In the genomic region with DNA sequence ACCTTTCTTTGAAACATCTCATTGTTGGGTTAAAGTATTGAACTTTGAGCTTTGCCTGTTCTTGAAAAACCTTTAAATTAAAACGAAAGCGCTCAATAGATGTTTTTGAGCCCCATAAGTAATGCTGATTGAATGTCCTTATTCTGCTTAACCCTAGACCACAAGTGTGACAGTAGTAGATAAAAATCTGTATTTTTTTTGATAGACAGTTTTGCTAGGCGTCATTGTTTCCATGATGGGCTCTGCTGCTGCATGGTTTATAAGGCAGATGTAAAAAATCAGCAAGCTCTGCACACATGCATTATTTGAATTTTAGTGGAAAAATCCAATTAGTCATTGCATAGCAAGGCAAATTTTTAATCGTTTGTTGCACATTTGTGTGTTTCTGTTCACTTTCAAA, we compare ENCODE assay signal across 8 mouse cellular contexts. TPM values are rescaled to one million over a fixed set of nuclear protein-coding genes. Genes with fewer than 3 reads are reported as not detected.
DNase-seq lines count a peak whose midpoint lies in the region; ATAC-seq and TF ChIP-seq lines count a peak whose summit lies in the region.

No protein-coding gene starts in this region.

- no peak overlapping the region for H3K27ac ChIP-seq in heart, embryonic 15.5 days
- no peak overlapping the region for H3K27ac ChIP-seq in midbrain, postnatal 0 days (ENCODE audit: low read depth, low read length)

- 56% methylated on average over 4 of the region's 4 CpGs for WGBS in heart, embryonic 15.5 days
- 33% methylated on average over 4 of the region's 4 CpGs for WGBS in midbrain, postnatal 0 days

- H3K9me3 ChIP-seq in heart, embryonic 15.5 days (replicated peaks), result no peaks in the 10 kb centered on the region
- H3K9me3 ChIP-seq in midbrain, postnatal 0 days (ENCODE audit: low read length), result no peaks in the 10 kb centered on the region

- no peaks in the 10 kb centered on the region for H3K27me3 ChIP-seq in heart, embryonic 15.5 days
- no peaks in the 10 kb centered on the region for H3K27me3 ChIP-seq in midbrain, postnatal 0 days (ENCODE audit: insufficient read depth, low read length)

- no peaks in the 10 kb centered on the region for H3K36me3 ChIP-seq in heart, embryonic 15.5 days
- H3K36me3 ChIP-seq in midbrain, postnatal 0 days (ENCODE audit: insufficient read depth, low read length), result no peaks in the 10 kb centered on the region

- TF ChIP-seq CTCF in midbrain, postnatal 0 days (IDR thresholded peaks at IDR 0.05), result no peak

- H3K9ac ChIP-seq in heart, embryonic 15.5 days, result no peak overlapping the region
- 0 out of 2 replicates have a peak overlapping the region, but pooled peaks have one; percentile 77 for H3K9ac ChIP-seq in midbrain, postnatal 0 days (replicated peaks; ENCODE audit: low read length, poor library complexity, severe bottlenecking)

- no peaks in the 10 kb centered on the region for H3K4me1 ChIP-seq in heart, embryonic 15.5 days (replicated peaks)
- no peaks in the 10 kb centered on the region for H3K4me1 ChIP-seq in midbrain, postnatal 0 days (ENCODE audit: insufficient read depth, low read length)

- peak overlapping the region; percentile 76 for H3K4me3 ChIP-seq in heart, embryonic 15.5 days
- peak overlapping the region; percentile 59 for H3K4me3 ChIP-seq in midbrain, postnatal 0 days (ENCODE audit: low read depth, low read length)

- peak overlapping the region; percentile 68 for H3K4me2 ChIP-seq in heart, embryonic 15.5 days
- H3K4me2 ChIP-seq in midbrain, postnatal 0 days (ENCODE audit: low read depth, low read length, poor library complexity, severe bottlenecking), result peak overlapping the region; percentile 43

- intact Hi-C loops in heart, postnatal 14 days (cut with DNase I), result no loop called here

- ATAC-seq in heart, embryonic 15.5 days (replicated peaks; ENCODE audit: insufficient number of reproducible peaks, insufficient read depth, low FRiP score, low read depth), result no peak
- 0 out of 2 replicates have a peak, but pooled peaks have one; percentile 19 for ATAC-seq in common myeloid progenitor, adult 5-6 weeks (replicated peaks; ENCODE audit: low read depth, poor library complexity, severe bottlenecking)
- peak; percentile 62 for ATAC-seq in inflammation-experienced regulatory T-cells, adult 6 months
- no peak for ATAC-seq in midbrain, postnatal 0 days (ENCODE audit: low FRiP score)
- ATAC-seq in frontal cortex, adult (ENCODE audit: low TSS enrichment), result no peak

- no peak for DNase-seq in heart, postnatal 14 days
- DNase-seq in midbrain, postnatal 0 days (ENCODE audit: low spot score), result no peak
- DNase-seq in embryo, embryonic 10.5 days (ENCODE audit: low spot score), result no peak
- DNase-seq in adrenal gland, postnatal 14 days, result no peak

RNA-seq across cellular contexts. Expression of a gene that starts 1.8 kb away (rescaled TPM):
- polyA plus RNA-seq in heart, embryonic 15.5 days (2015; fragmentation: Nextera tagmentation; extraction: Ambion mirVana), result 13.2 and 16.7 TPM in 2 replicates
- 1 to 10 TPM; 5.4 to 6.4 TPM for total RNA-seq in heart, postnatal 14 days (2021)
- total RNA-seq in common myeloid progenitor, adult 5-6 weeks (2017), result 49.8 and 54.1 TPM in 2 replicates
- 10 to 100 TPM; 34.0 to 47.1 (median 38.5) TPM for polyA plus RNA-seq in inflammation-experienced regulatory T-cells, adult 6 months (2017; shearing (Covaris generic))
- 44.9 and 45.3 TPM in 2 replicates for total RNA-seq in midbrain, postnatal 0 days (2014; rRNA removed)
- 37.1 and 40.6 TPM in 2 replicates for polyA plus RNA-seq in midbrain, postnatal 0 days (2015; fragmentation: Nextera tagmentation; extraction: Ambion mirVana)
- total RNA-seq in adrenal gland, postnatal 14 days (2021), result 17.5 TPM in 2 replicates

Comparison
In these comparisons a context has a peak if more than half of its experiments do, and no peak if none do; other contexts are left out.
1. ATAC-seq: peak in common myeloid progenitor, adult 5-6 weeks (single experiment) and inflammation-experienced regulatory T-cells, adult 6 months (single experiment); none in heart, embryonic 15.5 days (single experiment), midbrain, postnatal 0 days (single experiment) and frontal cortex, adult (single experiment).